Mouse (Mus musculus) limb, embryonic 11.5 days (tissue): Measurements from ENCODE around the gene Ccdc63. TPM values are rescaled to one million over a fixed set of nuclear protein-coding genes. Genes with fewer than 3 reads are reported as not detected.
"Not testable (repeated sequence)": the region's sequence is repeated elsewhere in the genome, so short reads cannot be mapped to it uniquely, and the experiment has no call there.

Experiments used
- ATAC-seq: fragments of 200-750 bp; cut with Nextera tagmentation; 2 replicates; pipeline ENCODE4 v1.8.0; 2017; ENCODE audit warnings: low read depth; ENCODE audit not compliant: insufficient number of reproducible peaks, low FRiP score, low TSS enrichment
- DNase-seq: peaks from one replicate; pipeline ENCODE4 v3.0.0-alpha.2; 2015; ENCODE audit warnings: low spot score
- H3K27ac ChIP-seq: fragments of 300-500 bp; sonication (generic); replicated peaks from 2 replicates; pipeline ENCODE4 v1.5.1; 2014; ENCODE audit warnings: low read depth, mild to moderate bottlenecking, low read length
- H3K27me3 ChIP-seq: fragments of 300-500 bp; sonication (generic); 2 replicates; pipeline ENCODE4 v1.6.1; 2014; ENCODE audit warnings: mild to moderate bottlenecking, low read length, mixed read lengths; ENCODE audit not compliant: control insufficient read depth, insufficient read depth
- H3K36me3 ChIP-seq: fragments of 300-500 bp; sonication (generic); 2 replicates; pipeline ENCODE4 v1.6.1; 2014; ENCODE audit warnings: mild to moderate bottlenecking, low read length, moderate library complexity, mixed read lengths; ENCODE audit not compliant: control insufficient read depth, insufficient read depth
- H3K4me1 ChIP-seq: fragments of 300-500 bp; sonication (generic); 2 replicates; pipeline ENCODE4 v1.6.1; 2014; ENCODE audit warnings: low read length, mixed read lengths; ENCODE audit not compliant: control insufficient read depth, insufficient read depth
- H3K4me2 ChIP-seq: fragments of 300-500 bp; sonication (generic); 2 replicates; pipeline ENCODE4 v1.6.1; 2014; ENCODE audit warnings: low read depth, mild to moderate bottlenecking, moderate library complexity; ENCODE audit not compliant: severe bottlenecking
- H3K4me3 ChIP-seq: fragments of 300-500 bp; sonication (generic); 2 replicates; pipeline ENCODE4 v1.5.1; 2014; ENCODE audit warnings: low read depth, low read length
- H3K9ac ChIP-seq: fragments of 300-500 bp; sonication (generic); 2 replicates; pipeline ENCODE4 v1.6.1; 2014; ENCODE audit warnings: mild to moderate bottlenecking, low read length
- H3K9me3 ChIP-seq: fragments of 300-500 bp; sonication (generic); 2 replicates; pipeline ENCODE4 v1.6.1; 2016; ENCODE audit warnings: low read length; ENCODE audit not compliant: control insufficient read depth
- WGBS: fragments of 180-500 bp; shearing (Covaris S2); extraction: QIAGEN DNeasy Blood & Tissue Kit; methylation state at CpG from one replicate; pipeline ENCODE4 v1.1.7; 2014; 5-methylcytosine and 5-hydroxymethylcytosine counted together
- polyA plus RNA-seq: library from polyadenylated mRNA; unstranded; fragments of >200 nt; fragmentation: Nextera tagmentation; extraction: Ambion mirVana; gene quantifications from 2 replicates; pipeline ENCODE4 v1.2.1, GENCODE M21; 2014

Gene Ccdc63
- polyA plus RNA-seq: 0.04 TPM in 1 of 2 replicates, not detected in the other

- Histone ChIP-seq H3K9ac (no peak within 1 kb of the TSS), H3K4me3 (no peak within 1 kb of the TSS), H3K27ac (no peak within 1 kb of the TSS), H3K9me3 (no peaks in the 10 kb centered on the region), H3K4me1 (0 out of 2 replicates have a peak, but pooled peaks cover 4% of the 10 kb centered on the region), H3K36me3 (no peaks in the 10 kb centered on the region), H3K27me3 (no peaks in the 10 kb centered on the region), H3K4me2 (no peak within 1 kb of the TSS)
- WGBS: 90% methylated on average over 3 of the region's 3 CpGs
- DNase-seq (no peak), ATAC-seq (no peak)
These were observed at the start of gene Ccdc63 for GRCm38 (mm10) chr5:122140723-122141122. Gene Ccdc63 (minus strand): TSS chr5:122140823.

DNA sequence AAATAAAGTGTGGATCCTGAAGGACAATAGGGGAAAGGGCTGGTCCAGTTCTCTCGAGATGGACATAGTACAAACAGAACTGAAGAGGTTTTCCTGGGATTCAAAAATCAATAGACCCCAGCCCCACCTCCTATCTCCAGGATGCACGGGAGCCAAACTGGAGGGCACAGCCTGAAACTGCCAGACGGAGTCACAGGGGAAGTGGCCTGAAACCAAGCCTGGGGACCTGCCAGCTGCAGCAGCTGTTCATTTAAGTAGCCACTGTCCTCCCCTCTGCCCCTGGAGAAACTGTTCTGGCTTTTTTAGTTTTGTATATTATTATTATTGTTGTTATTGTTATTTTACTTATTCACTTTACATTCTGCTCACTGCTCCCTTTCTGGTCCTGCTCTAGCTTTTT, 48.5 kb upstream of the Ccdc63 start:
- Histone ChIP-seq H3K9ac (no peak overlapping the region), H3K4me3 (no peak overlapping the region), H3K27ac (no peak overlapping the region), H3K9me3 (no peaks in the 10 kb centered on the region), H3K36me3 (no peaks in the 10 kb centered on the region), H3K4me1 (no peaks in the 10 kb centered on the region), H3K4me2 (no peak overlapping the region), H3K27me3 (no peaks in the 10 kb centered on the region)
- ATAC-seq: no peak
- no peak for DNase-seq
- WGBS: 66% methylated on average over 3 of the region's 3 CpGs

DNA sequence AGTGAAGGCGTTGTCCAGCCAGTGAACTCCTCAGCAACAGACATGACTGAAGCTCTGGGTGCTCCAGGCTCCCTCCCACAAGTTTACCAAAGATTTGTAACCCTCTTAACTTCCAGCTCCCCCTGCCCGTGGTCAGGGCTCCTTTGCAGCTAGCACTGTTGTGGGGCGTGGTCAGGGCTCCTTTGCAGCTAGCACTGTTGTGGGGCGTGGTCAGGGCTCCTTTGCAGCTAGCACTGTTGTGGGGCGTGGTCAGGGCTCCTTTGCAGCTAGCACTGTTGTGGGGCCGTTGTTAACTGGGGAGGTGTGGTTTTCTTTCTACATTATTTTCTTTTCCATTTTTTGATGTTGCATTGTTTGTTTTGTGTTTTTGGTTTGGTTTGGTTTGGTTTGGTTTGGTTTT, 44.2 kb upstream of the Ccdc63 start:
- not testable (repeated sequence) for H3K36me3 ChIP-seq, DNase-seq, H3K4me2 ChIP-seq, H3K27ac ChIP-seq, H3K9me3 ChIP-seq, H3K4me3 ChIP-seq, H3K4me1 ChIP-seq, H3K9ac ChIP-seq, ATAC-seq, H3K27me3 ChIP-seq
- 91% methylated on average over 6 of the region's 6 CpGs for WGBS

DNA sequence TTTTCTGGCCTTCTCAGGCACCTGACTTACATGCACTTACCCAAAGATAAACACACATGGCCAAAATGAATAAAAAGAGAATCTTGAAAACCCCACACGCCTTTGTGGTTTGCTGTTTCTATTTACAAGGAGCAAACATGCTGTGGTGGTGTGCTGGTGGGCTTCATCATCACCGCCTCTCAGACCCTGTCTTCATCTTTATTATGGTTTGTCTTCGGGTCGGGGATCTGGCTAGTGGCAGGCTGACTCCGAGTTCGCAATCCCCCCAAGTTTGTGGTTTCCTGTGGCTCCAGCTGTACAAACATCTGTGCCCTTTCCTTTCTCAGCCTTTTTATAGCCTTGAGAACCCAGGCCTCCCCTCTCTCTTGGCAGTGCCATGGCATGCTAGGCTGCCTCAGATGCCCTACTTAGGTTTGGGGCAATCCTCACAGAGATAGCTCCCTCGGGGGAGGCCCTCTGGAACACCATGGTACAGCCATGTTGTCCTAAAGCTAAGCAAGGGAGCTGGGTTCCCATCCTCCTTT, 43.7 kb upstream of the Ccdc63 start:
- ATAC-seq (no peak), DNase-seq (no peak)
- Histone ChIP-seq H3K36me3 (no peaks in the 10 kb centered on the region), H3K4me3 (no peak overlapping the region), H3K9ac (no peak overlapping the region), H3K9me3 (no peaks in the 10 kb centered on the region), H3K27me3 (no peaks in the 10 kb centered on the region), H3K4me1 (no peaks in the 10 kb centered on the region), H3K4me2 (no peak overlapping the region), H3K27ac (no peak overlapping the region)
- WGBS: 94% methylated on average over 7 of the region's 7 CpGs

DNA sequence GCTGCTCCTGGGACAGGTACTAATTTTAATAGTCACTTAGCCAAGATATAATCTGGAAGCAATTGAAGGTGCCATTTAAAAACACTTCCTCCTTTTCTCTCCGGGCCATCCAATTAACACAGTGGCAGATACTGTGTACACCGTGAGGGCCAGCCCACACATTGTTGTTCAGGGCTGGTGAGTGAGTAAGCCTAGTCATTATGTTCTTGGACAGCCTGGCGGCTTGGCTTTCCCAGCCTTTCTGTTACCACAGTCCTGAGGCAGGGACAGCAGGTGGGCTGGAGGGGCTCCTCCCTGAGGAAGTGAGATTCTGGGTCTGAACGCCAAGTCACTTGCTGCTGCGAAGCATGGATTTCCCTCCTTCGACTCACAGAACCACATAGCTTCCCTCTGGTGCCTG, 39.0 kb upstream of the Ccdc63 start:
- no peak for DNase-seq
- Histone ChIP-seq H3K9me3 (no peaks in the 10 kb centered on the region), H3K27ac (no peak overlapping the region), H3K27me3 (no peaks in the 10 kb centered on the region), H3K36me3 (peaks cover 10% of the 10 kb centered on the region), H3K9ac (no peak overlapping the region), H3K4me2 (no peak overlapping the region), H3K4me1 (no peaks in the 10 kb centered on the region), H3K4me3 (no peak overlapping the region)
- ATAC-seq: no peak
- 49% methylated on average over 6 of the region's 6 CpGs for WGBS

DNA sequence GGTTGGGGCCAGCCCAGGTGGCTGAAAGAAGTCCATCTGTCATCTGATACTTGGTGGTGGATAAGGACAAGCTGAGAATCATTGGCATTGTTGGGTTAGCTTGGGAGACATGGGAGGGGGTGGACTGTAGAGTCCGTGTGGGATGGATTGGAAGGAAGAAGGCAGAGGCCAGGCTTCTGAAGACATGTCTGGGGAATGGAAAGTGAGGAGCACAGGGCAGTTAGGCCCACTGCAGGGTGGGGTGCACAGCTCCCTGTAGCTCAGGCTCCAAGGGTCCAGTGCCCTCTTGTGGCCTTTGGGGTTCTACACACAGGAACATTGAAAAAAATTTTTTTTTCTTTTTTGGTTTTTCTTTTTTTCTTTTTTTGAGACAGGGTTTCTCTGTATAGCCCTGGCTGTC, 35.8 kb upstream of the Ccdc63 start:
- peaks cover 28% of the 10 kb centered on the region for H3K36me3 ChIP-seq
- WGBS: 36% methylated on average over 1 of the region's 1 CpGs
- peak; percentile 61 for DNase-seq

GRCm38 (mm10) chr5:122175961-122176360, 35.3 kb upstream of the Ccdc63 start:
- no peak overlapping the region for H3K9ac ChIP-seq
- no peak overlapping the region for H3K4me3 ChIP-seq
- H3K4me2 ChIP-seq: no peak overlapping the region
- no peaks in the 10 kb centered on the region for H3K4me1 ChIP-seq
- H3K27ac ChIP-seq: no peak overlapping the region
- H3K27me3 ChIP-seq: no peaks in the 10 kb centered on the region
- WGBS: 92% methylated on average over 7 of the region's 7 CpGs
- DNase-seq: no peak
- peaks cover 32% of the 10 kb centered on the region for H3K36me3 ChIP-seq
- ATAC-seq: no peak
- H3K9me3 ChIP-seq: no peaks in the 10 kb centered on the region

More for the DNA sequence above, 35.8 kb upstream of the Ccdc63 start:
- H3K9me3 ChIP-seq: no peaks in the 10 kb centered on the region
- no peak overlapping the region for H3K27ac ChIP-seq
- no peak overlapping the region for H3K4me3 ChIP-seq
- 0 out of 2 replicates have a peak, but pooled peaks have one; percentile 41 for ATAC-seq
- no peaks in the 10 kb centered on the region for H3K4me1 ChIP-seq
- no peak overlapping the region for H3K4me2 ChIP-seq
- no peaks in the 10 kb centered on the region for H3K27me3 ChIP-seq
- H3K9ac ChIP-seq: no peak overlapping the region

DNA sequence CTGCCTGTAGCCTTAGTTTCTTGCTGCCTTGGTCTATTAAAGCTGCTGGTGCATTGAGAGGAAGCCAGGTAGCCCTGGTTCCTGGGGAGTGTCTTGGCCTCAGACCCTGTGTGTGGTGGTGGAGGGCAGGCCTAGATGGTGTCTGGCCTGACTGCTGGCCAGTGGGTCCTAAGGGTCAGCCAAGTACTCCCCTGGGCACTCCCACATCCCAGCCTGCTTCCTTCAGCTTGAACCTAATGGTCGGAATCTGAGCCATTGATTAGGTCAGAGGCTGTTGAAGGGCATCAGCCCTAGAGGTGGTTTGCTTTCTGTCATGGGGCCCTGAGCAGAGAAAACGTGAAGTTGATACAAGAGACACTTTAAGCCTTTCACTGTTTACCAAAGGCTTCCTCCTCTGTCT, 34.8 kb upstream of the Ccdc63 start:
- Histone ChIP-seq H3K9me3 (no peaks in the 10 kb centered on the region), H3K36me3 (peaks cover 38% of the 10 kb centered on the region), H3K4me2 (no peak overlapping the region), H3K27me3 (no peaks in the 10 kb centered on the region), H3K27ac (no peak overlapping the region), H3K4me3 (no peak overlapping the region), H3K4me1 (no peaks in the 10 kb centered on the region), H3K9ac (no peak overlapping the region)
- DNase-seq (no peak), ATAC-seq (no peak)
- 71% methylated on average over 2 of the region's 2 CpGs for WGBS

- no peaks in the 10 kb centered on the region for H3K27me3 ChIP-seq
- WGBS: over 99% methylated on average over 8 of the region's 8 CpGs
- DNase-seq (no peak), ATAC-seq (no peak)
- no peak overlapping the region for H3K4me3 ChIP-seq
- no peak overlapping the region for H3K9ac ChIP-seq
- H3K27ac ChIP-seq: no peak overlapping the region
- H3K36me3 ChIP-seq: peaks cover 43% of the 10 kb centered on the region
- no peak overlapping the region for H3K4me2 ChIP-seq
- H3K4me1 ChIP-seq: no peaks in the 10 kb centered on the region
- no peaks in the 10 kb centered on the region for H3K9me3 ChIP-seq
These were observed 30.4 kb upstream of the Ccdc63 start for GRCm38 (mm10) chr5:122171058-122171457.
